Mouse (Mus musculus) frontal cortex, adult 2 months (tissue): ENCODE data around the gene Maml3. TPM values are rescaled to one million over a fixed set of nuclear protein-coding genes. Genes with fewer than 3 reads are reported as not detected.
A peak's percentile ranks its signal among the peaks of the same experiment; 100 is the strongest.

ENCODE experiments used
- DNase-seq, 2 experiments: peaks; one replicate each; pipeline ENCODE4 v3.0.0; 2022; ENCODE audit warnings: low spot score in 1 of 2; ENCODE audit errors: extremely low spot score in 1 of 2
- polyA plus RNA-seq: library from polyadenylated mRNA; depleted of rRNA; stranded (reverse); fragments of >200 nt; gene quantifications from 2 replicates; pipeline ENCODE4 v1.2.3, GENCODE M21; 2012

Gene Maml3
- polyA plus RNA-seq, 1 experiment, result 5.6 TPM

DNA sequence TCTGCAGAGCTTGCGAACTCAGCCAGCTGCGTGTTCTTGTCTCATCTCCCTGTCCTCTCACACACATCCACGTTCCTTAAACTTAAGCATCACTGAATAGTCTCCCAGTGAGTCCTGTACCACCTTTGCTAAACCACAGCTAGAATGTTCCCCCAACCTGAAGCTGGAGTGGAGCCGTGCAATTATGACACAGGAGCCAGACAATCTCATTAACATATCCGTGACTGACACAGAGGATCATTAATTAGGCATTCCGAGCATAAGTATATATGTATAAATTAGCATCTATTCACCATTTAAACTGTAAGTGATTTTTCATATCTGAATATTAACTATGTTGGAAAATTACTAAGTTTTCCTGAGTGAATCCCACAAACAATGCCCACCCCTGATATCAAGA is 181.1 kb downstream of the Maml3 start:
- no peak for DNase-seq

DNA sequence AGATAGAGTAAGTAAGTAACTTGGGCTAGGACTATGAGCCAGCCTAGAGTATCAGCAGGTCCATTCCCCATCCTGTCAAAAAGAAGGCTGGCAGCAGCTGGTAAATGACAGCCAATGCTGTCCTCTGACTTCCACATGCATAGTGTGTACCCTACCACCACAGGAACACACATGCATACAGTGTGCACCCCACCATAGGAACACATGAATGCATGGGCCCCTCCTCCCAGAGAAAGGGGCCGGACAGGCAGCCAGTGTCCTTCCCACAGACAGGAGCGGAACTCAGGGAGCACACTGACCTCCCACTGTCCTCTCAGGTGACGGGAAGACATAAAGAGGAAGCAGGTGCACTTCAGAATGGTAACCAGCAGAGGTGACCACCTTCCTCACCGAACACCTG is 188.0 kb downstream of the Maml3 start:
- no peak for DNase-seq

DNA sequence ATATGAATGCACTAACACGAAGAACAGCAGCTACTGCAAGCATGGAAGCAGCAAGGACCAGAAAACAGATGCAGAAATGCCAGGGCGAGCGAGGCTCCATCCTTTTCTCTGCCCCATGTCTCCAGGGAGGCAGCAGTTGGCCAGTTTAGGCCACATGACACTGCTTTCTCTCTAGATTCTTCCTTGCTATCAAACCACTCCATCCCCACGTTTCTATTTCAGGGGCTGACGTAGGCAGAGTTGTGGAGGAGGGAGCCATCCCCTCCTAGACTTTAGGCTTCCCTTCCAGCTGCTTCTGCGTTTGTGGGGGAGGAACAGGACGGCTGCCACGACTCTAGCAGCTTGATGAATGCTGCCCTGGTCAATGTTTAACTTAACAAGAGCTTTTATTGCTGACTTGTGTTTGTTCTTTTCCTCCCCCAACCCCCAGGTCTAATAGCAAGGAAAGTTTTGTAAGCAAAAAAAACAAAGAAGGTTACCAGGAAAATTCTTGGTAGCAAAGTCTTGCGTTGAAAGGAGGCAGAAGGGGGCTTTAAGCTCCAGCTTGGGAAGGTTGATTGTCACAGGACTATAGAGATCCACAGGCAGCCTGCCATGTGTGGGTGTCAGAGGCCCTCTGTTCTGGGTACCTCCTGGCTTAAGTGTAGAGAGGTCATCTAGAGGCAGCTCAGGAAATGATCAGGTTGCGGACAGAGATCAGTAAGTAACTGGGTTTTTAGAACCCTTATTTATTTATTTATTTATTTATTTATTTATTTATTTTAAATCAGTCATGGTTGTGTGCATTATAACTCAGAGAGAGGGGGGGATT is 188.6 kb downstream of the Maml3 start:
- DNase-seq, result peak; percentile 88 to 90

DNA sequence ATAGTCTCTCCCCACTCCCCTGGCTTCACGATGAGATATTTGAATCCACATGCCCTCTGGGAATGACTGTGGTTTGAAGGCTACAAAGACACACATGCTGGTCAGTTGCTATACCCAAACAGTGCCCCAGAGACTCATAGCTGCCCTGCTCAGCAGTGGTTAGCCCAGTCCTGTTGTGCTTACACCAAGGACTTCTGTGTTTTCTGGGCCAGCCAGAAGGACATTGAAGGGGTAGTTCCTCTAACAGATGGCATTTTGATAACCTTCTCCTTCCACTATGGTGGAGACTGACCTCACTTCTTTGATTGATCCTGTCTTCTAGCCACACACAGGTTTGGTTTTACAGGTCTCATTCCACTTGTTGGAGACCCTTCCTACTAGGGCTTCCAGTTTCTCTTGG is 189.5 kb downstream of the Maml3 start:
- no peak for DNase-seq

DNA sequence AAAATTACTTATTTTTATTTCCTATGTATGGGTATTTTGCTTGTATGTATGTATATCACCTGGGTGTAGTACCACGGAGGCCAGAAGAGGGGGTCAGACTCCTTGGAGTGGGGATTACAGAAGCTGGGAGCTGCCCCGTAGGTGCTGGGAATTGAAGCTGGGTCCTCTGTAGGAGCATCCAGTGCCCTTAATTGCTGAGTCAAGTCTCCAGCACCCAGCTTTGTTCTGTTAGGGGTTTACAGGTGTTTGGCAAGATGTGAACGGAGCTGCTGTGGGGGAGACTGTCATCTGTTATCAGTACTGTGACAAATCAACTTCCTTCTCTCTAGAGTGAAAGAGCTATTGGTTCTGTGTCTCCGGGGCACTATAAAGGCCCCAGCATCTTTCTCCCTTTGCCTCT is 190.0 kb downstream of the Maml3 start:
- DNase-seq, result no peak

DNA sequence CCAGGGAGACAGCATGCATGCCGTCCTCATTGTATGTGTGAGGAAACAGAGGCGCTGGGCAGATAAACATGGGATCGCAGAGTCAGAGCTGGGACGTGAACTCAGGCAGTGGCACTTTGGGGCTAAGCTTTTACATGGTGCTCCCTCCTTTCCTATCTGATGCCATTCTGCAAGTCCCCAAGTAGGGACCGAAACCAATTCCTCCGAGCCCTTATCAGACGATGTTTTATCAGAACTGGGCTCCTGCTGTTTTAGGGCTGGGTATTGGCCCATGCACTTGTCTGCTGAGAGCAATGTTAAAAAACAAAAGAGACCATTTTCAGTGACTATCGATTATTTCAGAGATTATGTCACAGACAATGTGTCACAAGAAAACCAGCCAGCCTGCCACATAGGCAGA is 191.4 kb downstream of the Maml3 start:
- no peak for DNase-seq

DNA sequence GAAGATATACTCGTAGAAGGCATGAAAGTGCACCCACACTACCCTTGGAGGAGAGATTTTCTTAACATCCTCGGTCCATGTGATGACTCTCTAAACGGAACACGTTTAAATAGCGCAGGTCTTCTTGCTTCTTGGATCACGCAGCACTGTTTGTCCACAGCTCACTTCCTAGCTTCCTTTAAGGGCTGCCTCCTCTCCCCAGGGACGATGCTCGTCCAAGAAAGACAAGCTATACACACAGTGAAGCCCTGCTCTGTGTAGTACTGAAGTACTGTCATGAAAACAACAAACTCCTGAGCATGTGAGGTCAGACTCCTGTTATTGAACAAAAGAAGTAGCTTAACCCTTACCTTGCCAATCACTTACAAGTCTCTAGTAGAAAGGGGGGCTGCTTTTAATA is 192.7 kb downstream of the Maml3 start:
- DNase-seq, result no peak

DNA sequence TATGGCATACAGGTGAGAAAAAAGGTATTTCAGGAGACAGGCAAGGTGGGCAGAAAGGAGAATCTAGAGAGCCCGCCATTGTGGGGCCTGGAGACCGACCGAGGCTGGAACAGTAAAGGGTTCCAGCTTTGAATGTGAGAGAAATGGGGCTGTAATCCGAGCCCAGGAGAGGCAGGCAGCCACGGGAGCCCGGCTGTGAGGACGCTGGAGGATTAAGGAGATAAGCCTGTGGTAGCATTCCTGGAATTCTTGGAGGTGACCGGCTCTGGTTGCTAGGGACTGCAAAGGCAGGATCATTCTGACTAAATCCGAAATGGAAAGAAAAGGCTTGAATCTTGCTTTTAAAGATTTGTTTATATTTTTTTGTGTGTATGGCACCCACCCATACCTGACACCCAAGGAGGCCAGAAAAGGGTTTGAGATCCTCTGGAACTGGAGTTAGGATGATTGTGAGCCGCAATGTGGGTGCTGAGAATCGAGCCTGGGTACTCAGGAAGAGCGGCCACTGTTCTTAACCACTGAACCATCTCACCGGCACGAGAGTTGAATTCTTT is 196.4 kb downstream of the Maml3 start:
- DNase-seq, result no peak

DNA sequence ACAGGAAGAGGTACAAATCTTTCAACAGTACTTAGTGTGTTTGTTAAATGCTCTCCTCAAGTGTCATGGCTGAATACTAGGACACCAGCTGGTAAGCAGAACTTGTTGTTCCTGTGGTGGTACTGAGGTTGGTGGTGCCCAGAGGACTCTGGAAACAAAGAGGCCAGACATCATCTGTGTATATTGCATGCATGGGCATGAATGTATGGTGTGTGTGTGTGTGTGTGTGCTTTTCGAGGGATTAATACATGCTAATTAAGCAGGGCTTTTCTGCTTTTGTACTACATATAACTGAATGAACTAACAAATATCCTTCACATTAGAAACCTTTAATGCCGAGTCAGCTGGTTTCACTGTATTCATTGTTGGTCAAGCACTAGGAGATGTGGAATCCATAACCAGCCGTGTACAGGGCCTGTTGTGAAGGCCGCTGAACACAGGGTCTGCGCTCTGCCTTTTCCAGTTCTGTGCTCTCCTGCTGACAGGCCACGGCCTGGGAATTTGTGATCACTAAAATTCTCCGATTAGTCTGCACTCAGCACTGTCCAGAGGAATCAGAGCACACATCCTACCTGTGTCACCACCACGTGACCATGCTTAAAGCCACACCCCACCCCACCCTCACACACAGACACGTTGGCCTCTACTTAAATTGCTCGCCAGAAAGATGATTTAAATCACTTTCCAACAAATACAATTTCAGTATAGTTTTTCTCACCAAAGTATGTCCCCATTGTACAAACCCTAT is 197.6 kb downstream of the Maml3 start:
- DNase-seq, result no peak

DNA sequence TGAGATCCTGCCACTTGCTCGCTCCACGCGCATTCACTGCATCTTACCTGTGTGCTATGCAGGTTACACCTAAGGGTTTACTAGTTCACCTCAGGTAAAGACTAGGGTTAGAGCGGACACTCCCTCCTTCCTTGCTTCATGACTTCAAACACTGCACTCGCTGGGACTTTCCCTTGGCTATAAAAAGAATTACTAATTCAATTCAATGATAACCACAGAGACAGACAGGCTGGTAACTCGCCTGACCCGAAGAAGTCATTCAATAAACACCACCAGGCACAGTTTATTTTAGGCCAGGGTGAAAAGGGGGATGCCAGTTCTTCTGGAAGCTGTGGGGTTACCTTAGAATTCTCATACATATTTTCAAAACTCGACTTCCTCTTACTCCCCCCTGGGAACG is 199.0 kb downstream of the Maml3 start:
- DNase-seq, result no peak

DNA sequence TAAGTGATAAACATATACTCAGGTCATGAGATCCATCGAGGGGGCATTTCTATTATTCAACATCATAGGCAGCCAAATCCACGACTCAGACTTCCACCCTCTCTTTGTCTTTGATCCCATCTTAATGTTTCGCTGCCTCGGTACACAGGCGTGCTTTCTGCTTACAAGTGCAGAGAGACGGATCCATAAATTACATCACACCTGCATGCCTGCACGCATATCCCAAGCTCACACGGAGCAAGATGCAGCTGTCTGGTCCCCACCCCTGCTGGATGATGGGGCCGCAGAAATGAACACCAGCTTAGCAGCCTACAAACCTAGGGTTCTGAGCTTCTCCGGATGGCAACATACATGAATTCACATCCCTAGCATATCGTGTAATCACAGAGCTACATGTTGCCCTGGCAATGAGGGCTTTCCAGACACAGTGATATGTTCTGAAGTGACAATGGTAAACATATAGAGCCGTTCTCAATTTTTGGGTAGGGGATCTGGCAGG is 200.5 kb downstream of the Maml3 start:
- no peak for DNase-seq

DNA sequence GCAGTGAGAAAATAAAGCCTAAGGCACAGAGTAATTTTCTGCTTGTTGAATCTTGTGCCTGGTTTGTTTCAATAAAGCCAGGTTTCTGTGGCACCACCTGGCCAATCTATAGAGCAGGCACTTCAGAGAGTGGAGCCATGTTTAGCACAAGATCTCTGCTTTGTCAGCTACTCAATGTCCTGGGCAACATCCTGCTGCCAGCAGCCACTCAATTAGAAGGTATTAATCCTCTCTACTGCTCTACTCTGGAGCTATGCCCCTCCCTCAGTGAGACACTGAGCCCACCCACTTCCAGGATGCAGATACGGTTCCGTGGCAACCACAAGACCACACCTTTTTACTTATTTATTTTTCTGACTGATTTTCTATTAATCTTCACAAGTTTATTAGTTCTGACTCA is 203.7 kb downstream of the Maml3 start:
- DNase-seq, result no peak

DNA sequence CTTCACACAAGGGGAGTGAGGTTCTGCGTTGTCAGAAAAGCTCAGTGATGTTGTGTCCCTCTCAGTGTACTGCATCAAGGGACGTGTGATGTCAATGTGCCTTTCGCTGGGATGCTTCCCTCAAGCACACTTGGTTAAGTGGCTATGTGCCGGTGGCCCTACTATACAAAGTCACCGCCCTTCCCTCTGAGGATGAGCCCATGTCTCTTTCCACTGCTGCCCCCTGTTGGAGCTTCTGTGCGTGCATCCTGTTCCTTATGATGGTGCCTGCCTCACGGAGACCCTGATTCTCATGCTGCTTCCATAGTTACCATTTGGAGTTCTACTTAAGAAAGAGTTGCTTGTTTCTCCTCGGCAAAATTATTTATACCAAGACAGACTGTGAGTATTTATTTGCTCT is 210.4 kb downstream of the Maml3 start:
- DNase-seq, result no peak

DNA sequence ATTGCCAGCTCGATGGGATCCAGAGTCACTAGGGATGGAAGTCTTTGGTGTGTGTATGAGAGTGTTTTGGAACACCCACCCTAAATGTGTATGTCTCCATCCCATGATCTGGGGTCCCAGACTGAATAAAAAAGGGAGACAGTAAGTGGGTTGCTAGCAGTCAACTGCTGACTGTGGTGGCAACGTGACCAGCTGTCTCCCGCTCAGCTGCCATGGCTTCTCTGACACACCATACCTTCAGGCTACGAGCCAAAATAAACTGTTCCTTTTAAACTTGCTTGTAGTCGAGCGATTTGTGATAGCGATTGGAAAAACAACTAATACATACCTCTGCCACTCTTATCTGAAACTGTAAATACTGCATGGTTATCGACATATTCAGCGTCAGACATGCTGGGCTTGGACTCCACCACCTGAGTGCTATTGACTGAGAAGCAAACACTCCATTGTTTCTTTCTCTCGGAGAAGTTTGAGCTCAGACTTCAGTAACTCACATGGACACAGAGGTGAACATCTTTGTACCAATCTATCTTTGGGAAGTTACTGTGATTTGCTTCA is 213.2 kb downstream of the Maml3 start:
- DNase-seq, result no peak

DNA sequence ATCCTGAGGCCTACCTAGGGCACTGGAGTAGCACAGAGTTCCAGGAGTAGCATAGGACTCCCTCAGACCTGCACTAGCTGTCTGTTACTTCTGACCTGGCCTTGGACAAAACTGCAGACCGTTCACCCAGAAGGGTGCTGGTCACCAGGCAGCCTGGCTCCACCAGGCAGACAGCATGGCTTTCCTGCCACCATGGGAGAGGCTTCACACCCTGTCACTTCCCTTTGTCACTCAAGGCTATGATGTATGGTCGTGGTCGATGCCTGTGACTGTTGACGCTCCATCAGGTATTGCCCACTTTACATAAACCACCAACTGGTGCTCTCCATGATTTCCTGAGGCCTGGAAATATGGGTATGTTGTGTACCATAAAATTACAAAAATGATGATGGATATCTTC is 214.7 kb downstream of the Maml3 start:
- DNase-seq, result no peak

DNA sequence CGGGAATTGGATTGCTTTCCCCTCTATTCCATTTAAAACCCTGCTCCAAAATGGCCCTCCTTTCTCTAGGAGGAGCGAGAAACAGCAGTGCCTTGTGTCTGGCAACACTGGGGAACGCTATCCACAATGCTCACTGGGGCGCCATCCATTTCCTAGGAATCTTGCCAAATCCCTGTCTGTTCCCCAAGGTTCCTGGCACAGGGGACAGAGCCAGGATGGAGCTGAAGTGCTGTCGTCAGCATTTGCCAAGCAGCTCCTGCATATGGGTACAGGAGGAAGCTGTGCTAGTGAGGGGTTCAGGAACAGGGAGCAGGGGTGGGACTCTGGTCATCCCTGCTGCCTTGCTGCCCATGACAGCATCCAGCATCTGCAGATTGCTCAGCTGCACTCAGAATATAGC is 215.1 kb downstream of the Maml3 start:
- DNase-seq, result peak; percentile 63 to 79

DNA sequence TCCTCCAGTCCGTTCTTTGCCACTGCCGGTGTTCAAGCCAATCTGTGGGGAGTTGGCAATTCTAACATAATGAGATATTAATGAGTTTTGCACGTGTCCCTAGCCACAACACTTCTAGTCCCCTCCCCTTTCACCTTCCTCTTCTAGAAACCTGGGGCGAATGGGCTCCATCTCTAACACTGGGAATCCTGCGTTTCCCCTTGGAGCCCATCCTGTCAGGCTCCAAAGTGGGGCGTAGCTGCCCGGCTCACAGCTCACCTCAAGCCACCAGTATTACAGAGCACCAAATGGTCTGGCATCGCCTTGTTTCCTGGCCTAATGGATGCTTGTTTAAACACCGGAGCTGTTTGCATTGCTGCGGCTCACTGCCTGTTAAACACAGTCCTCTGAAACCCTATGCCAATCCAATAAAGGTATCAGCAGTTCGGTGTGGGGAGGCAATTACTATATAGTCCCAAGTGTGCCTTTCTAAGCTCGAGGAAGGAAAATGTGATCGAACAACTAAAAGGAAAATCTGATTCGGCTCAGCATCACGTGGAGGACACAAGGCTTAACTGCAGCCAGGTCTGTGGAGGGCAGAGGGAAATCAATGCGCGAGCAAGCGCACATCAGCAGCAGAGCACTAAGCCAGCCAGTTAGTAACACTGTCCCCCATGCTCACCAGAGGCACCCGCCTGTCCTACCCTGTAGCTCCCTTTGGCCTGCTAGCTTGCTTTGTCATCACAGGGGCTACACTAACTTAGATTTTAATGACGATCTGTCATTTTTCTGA is 216.0 kb downstream of the Maml3 start:
- no peak for DNase-seq

DNA sequence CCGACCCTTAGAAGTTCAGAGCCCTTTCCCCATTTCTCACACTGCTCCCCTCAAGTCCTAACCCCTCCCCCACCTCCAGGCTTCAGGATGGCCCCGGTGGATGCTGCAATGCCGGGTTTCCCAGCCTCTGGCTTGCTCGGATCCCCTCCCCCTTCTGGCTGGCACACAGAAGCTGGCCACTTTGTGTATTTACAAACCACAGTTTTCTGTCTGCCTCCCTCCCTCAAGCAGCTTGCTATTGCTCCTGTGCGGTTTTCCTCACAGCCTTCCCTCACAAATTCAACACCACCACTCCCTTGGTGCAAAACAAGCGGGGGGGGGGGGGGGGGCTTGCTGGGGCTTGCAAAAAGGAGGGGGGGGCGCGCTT is 216.6 kb downstream of the Maml3 start:
- no peak for DNase-seq

DNA sequence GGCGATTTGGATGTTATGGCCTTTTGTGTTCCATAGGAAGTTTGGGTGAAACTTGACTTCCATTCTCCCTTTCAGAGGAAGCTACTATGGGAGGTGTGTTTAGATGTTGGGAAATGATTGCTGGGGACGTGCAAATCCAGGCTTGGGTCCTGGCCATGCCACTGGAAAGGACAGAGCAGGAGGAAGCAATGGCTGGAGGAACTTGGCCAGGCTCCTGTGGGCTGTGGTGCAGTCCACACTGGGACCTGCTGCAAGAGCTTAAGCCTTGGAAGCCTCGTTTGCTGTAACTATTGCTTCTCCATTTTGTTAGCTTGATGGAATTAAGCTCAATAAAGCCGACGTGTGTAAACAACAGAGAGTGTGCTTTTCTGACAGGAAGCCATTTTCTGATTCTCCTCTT is 219.0 kb downstream of the Maml3 start:
- DNase-seq, result no peak

DNA sequence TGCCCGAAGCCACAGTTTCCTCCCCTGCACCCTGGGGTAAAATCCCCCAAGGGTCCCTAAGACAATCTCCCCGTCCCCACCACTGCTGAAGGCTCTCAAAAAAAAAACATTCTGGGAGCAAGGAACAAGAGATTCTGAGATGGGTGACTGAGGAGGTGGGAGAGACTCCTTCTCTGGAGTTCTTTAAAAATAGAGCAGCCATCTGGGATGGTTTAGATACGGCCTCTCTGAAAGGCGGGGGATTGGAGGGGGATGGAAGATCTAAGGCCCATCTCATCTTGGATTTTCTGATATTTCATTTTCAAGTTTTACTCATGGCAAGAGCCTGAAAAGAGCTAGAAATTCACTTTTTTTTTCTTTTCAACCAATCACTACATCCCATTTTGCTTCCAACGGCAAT is 219.4 kb downstream of the Maml3 start:
- peak; percentile 48 to 80 for DNase-seq

DNA sequence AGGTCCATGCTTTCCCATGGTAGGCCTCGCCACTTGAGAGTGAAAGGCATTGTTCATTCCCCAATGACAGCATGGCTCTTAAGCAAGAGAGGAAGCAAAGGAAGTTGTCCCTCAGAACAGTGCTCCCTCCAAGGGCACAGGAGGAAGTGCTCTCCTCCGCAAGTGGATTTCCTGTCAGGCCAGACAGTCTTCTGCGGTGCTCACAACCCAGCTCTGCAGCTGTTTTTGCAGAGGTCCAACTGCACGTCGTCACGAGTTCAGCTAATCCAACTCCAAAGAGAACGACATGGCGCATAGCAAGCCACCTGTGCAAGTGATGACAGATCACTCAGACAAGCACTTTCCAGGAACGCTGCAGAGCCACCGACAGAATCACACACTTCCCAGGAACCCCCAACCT is 222.9 kb downstream of the Maml3 start:
- DNase-seq, result no peak
